Comparison of ENCODE assay signal across 8 mouse cellular contexts in the genomic region with DNA sequence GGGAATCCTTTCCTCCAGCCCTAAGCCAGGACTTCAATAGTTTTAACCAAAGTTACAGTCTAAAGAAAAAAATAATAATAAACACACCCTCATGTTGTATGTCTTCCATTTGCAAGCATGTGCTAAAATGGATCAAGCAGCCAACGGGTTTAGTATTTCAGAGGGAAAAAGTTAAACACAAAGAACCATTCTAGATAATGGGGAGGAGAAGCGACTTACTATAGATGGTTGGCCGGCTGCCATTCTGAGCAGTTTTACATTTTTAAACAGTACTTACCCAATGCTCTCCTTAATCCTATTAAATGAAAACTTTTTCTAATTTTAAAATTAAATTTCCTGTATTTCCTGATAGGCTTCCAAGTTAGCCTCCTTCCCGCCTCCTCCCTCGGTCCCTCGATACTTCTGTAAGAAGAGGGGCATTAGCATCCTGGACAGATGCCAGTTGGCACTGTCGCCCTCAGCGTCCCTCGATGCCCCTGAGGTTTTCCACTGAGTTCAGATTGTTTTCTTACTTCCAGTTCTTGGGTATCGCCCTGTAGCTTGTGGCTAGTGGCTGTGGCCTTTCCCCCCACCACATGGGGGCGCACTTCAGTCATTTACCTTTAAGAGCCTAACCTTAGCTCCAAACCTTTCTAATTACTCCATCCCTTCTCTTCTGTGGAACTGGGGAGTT.
DNase-seq lines count a peak whose midpoint lies in the region; ATAC-seq and TF ChIP-seq lines count a peak whose summit lies in the region.

No protein-coding gene starts in this region.

- no peaks in the 10 kb centered on the region for H3K27me3 ChIP-seq in spleen, adult 2 months (ENCODE audit: control insufficient read depth, insufficient read depth, low read length)
- no peaks in the 10 kb centered on the region for H3K27me3 ChIP-seq in limb, embryonic 15.5 days
- no peaks in the 10 kb centered on the region for H3K27me3 ChIP-seq in small intestine, adult 2 months (ENCODE audit: control insufficient read depth, insufficient read depth, low read length)

- H3K4me1 ChIP-seq in spleen, adult 2 months (ENCODE audit: control insufficient read depth, insufficient read depth, insufficient read length): no peaks in the 10 kb centered on the region
- no peaks in the 10 kb centered on the region for H3K4me1 ChIP-seq in limb, embryonic 15.5 days
- no peaks in the 10 kb centered on the region for H3K4me1 ChIP-seq in small intestine, adult 2 months (ENCODE audit: control insufficient read depth, insufficient read depth, insufficient read length, low read length)

- intact Hi-C loops in heart, postnatal 36 days (cut with DNase I): loop anchor here (1.0 to 10.0 kb wide), 3 partner anchors 102 to 458 kb away; no protein-coding TSS in a partner anchor

- DNase-seq in embryo, embryonic 10 days (ENCODE audit: low spot score): peak; percentile 51
- no peak for DNase-seq in embryo, embryonic 9.5 days (ENCODE audit: extremely low spot score)
- peak in 1 of 2 experiments; percentile 11 for DNase-seq in spleen, adult 2 months (ENCODE audit: low read depth in 1 of 2, low spot score in 2 of 2)
- DNase-seq in spleen, adult 12 weeks (ENCODE audit: low spot score): no peak
- DNase-seq in cerebellum, postnatal 14 days: peak; percentile 54 to 66
- DNase-seq in heart, postnatal 36 days: peak; percentile 52 to 71

- no peak overlapping the region for H3K4me2 ChIP-seq in limb, embryonic 15.5 days

- no peak overlapping the region for H3K27ac ChIP-seq in spleen, adult 2 months (ENCODE audit: insufficient read depth, low read length)
- peak overlapping the region; percentile 27; the same call in 1 of the 2 replicates for H3K27ac ChIP-seq in limb, embryonic 15.5 days
- no peak overlapping the region for H3K27ac ChIP-seq in small intestine, adult 2 months (ENCODE audit: insufficient read depth, low read depth, low read length)

- H3K9ac ChIP-seq in limb, embryonic 15.5 days: no peak overlapping the region

- no peaks in the 10 kb centered on the region for H3K36me3 ChIP-seq in spleen, adult 2 months (ENCODE audit: control insufficient read depth, insufficient read depth, low read length)
- no peaks in the 10 kb centered on the region for H3K36me3 ChIP-seq in limb, embryonic 15.5 days
- no peaks in the 10 kb centered on the region for H3K36me3 ChIP-seq in small intestine, adult 2 months (ENCODE audit: control insufficient read depth, insufficient read depth, low read length)

- TF ChIP-seq CTCF in spleen, adult 2 months (IDR thresholded peaks at IDR 0.05; ENCODE audit: extremely low read depth, insufficient read depth, insufficient read length, insufficient replicate concordance): peak; percentile 21; the same call in 1 of the 2 replicates
- TF ChIP-seq CTCF in small intestine, adult 2 months (IDR thresholded peaks at IDR 0.05; ENCODE audit: extremely low read depth, insufficient read length, insufficient replicate concordance, low read depth, low read length): peak; percentile 50; the same call in 1 of the 2 replicates

- no peak for TF ChIP-seq POLR2A in spleen, adult 2 months (IDR thresholded peaks at IDR 0.05; ENCODE audit: low read depth, low read length)
- no peak for TF ChIP-seq POLR2A in small intestine, adult 2 months (IDR thresholded peaks at IDR 0.05; ENCODE audit: low read depth, low read length)

- peak; percentile 63; the same call in 1 of the 2 replicates for ATAC-seq in limb, embryonic 15.5 days (ENCODE audit: insufficient number of reproducible peaks, low FRiP score, low TSS enrichment, low read depth)

- WGBS in spleen, adult 2 months: 71% methylated on average over 11 of the region's 11 CpGs
- 42% methylated on average over 11 of the region's 11 CpGs for WGBS in limb, embryonic 15.5 days
- WGBS in small intestine, adult 2 months: 59% methylated on average over 11 of the region's 11 CpGs

- H3K4me3 ChIP-seq in spleen, adult 2 months (ENCODE audit: extremely low read depth, insufficient read depth, insufficient read length): no peak overlapping the region
- no peak overlapping the region for H3K4me3 ChIP-seq in limb, embryonic 15.5 days
- H3K4me3 ChIP-seq in small intestine, adult 2 months (ENCODE audit: low read depth, low read length): no peak overlapping the region

- H3K9me3 ChIP-seq in limb, embryonic 15.5 days: no peaks in the 10 kb centered on the region

Comparison
In these comparisons a context has a peak if more than half of its experiments do, and no peak if none do; other contexts are left out.
1. DNase-seq: peak in embryo, embryonic 10 days (single experiment), cerebellum, postnatal 14 days (2 of 2) and heart, postnatal 36 days (2 of 2); none in embryo, embryonic 9.5 days (single experiment) and spleen, adult 12 weeks (single experiment).